Mouse (Mus musculus): ENCODE results near the gene Cpsf6.

- TF ChIP-seq POLR2A (IDR thresholded peaks at IDR 0.05; ENCODE audit: low read depth, low read length) (no peak), CTCF (IDR thresholded peaks at IDR 0.05; ENCODE audit: extremely low read depth, insufficient read depth, insufficient read length, insufficient replicate concordance) (no peak)
Observed at GRCm38 (mm10) chr10:117391801-117392200, 12.0 kb upstream of the Cpsf6 start.

Measured in spleen, adult 2 months (tissue).